ENCODE assay signal across 28 mouse cellular contexts in genomic region chr8:75119747-75120146, GRCm38 (mm10). TPM values are rescaled to one million over a fixed set of nuclear protein-coding genes. Genes with fewer than 3 reads are reported as not detected.
DNase-seq lines count a peak whose midpoint lies in the region; ATAC-seq lines count a peak whose summit lies in the region.
"Had no signal": no experiment of that assay in that cellular context is flagged by ENCODE, and none has a peak within 500 bp of the region (broad histone marks: within the 10 kb centered on the region; RNA-seq: fewer than 3 reads in every experiment).

No protein-coding gene starts in this region.

- H3K4me1 ChIP-seq in intestine, embryonic 15.5 days (replicated peaks): no peaks in the 10 kb centered on the region
- no peaks in the 10 kb centered on the region for H3K4me1 ChIP-seq in midbrain, embryonic 10.5 days
- H3K4me1 ChIP-seq: embryonic facial prominence, embryonic 12.5 days; forebrain, embryonic 10.5 days; forebrain, embryonic 15.5 days; hindbrain, embryonic 12.5 days; lung, embryonic 15.5 days; midbrain, embryonic 15.5 days; neural tube, embryonic 12.5 days had no signal

- no peaks in the 10 kb centered on the region for H3K27me3 ChIP-seq in intestine, embryonic 15.5 days (replicated peaks)
- H3K27me3 ChIP-seq in midbrain, embryonic 10.5 days (ENCODE audit: low read depth, poor library complexity, severe bottlenecking): no peaks in the 10 kb centered on the region
- H3K27me3 ChIP-seq: embryonic facial prominence, embryonic 12.5 days; forebrain, embryonic 15.5 days; hindbrain, embryonic 12.5 days; lung, embryonic 15.5 days; midbrain, embryonic 15.5 days; neural tube, embryonic 12.5 days had no signal

- no peak overlapping the region for H3K4me3 ChIP-seq in intestine, embryonic 15.5 days (replicated peaks)
- no peak overlapping the region for H3K4me3 ChIP-seq in midbrain, embryonic 10.5 days
- H3K4me3 ChIP-seq: embryonic facial prominence, embryonic 12.5 days; forebrain, embryonic 10.5 days; forebrain, embryonic 15.5 days; gastrocnemius, adult 2 months; hindbrain, embryonic 12.5 days; lung, embryonic 15.5 days; midbrain, embryonic 15.5 days; myocyte; neural tube, embryonic 12.5 days had no signal

- 92% methylated on average over 2 of the region's 2 CpGs for WGBS in intestine, embryonic 15.5 days
- 93% methylated on average over 2 of the region's 2 CpGs for WGBS in midbrain, embryonic 10.5 days

- no peak overlapping the region for H3K9ac ChIP-seq in intestine, embryonic 15.5 days
- H3K9ac ChIP-seq: embryonic facial prominence, embryonic 12.5 days; forebrain, embryonic 15.5 days; hindbrain, embryonic 12.5 days; liver, embryonic 14.5 days; lung, embryonic 15.5 days; midbrain, embryonic 15.5 days; neural tube, embryonic 12.5 days had no signal

- peak; percentile 95 for ATAC-seq in megakaryocyte progenitor cell, adult 5-6 weeks (replicated peaks; ENCODE audit: poor library complexity)
- ATAC-seq in intestine, embryonic 15.5 days: no peak
- ATAC-seq: activated CD4-positive, CD25-positive, alpha-beta regulatory T cell, adult 4 months; forebrain, embryonic 15.5 days; midbrain, embryonic 15.5 days had no signal

- H3K4me2 ChIP-seq in intestine, embryonic 15.5 days (replicated peaks): no peak overlapping the region
- H3K4me2 ChIP-seq: embryonic facial prominence, embryonic 12.5 days; forebrain, embryonic 15.5 days; hindbrain, embryonic 12.5 days; lung, embryonic 15.5 days; midbrain, embryonic 15.5 days; neural tube, embryonic 12.5 days had no signal

- no peaks in the 10 kb centered on the region for H3K9me3 ChIP-seq in intestine, embryonic 15.5 days
- H3K9me3 ChIP-seq in midbrain, embryonic 10.5 days (replicated peaks): no peaks in the 10 kb centered on the region
- H3K9me3 ChIP-seq: embryonic facial prominence, embryonic 12.5 days; forebrain, embryonic 10.5 days; forebrain, embryonic 15.5 days; hindbrain, embryonic 12.5 days; lung, embryonic 15.5 days; midbrain, embryonic 15.5 days; neural tube, embryonic 12.5 days had no signal

- H3K36me3 ChIP-seq in intestine, embryonic 15.5 days: peaks cover 51% of the 10 kb centered on the region
- H3K36me3 ChIP-seq in midbrain, embryonic 10.5 days: peaks cover 100% of the 10 kb centered on the region

- H3K27ac ChIP-seq in intestine, embryonic 15.5 days: no peak overlapping the region
- H3K27ac ChIP-seq in midbrain, embryonic 10.5 days (replicated peaks): no peak overlapping the region
- H3K27ac ChIP-seq: embryonic facial prominence, embryonic 12.5 days; forebrain, embryonic 10.5 days; forebrain, embryonic 15.5 days; gastrocnemius, adult 2 months; hindbrain, embryonic 12.5 days; liver, embryonic 14.5 days; lung, embryonic 15.5 days; midbrain, embryonic 15.5 days; neural tube, embryonic 12.5 days had no signal

- DNase-seq in 416B (ENCODE audit: low read depth) (peak; percentile 74), A20 (ENCODE audit: low read depth, low spot score) (peak; percentile 76)
- DNase-seq in c-Kit-positive CD71-negative TER-119-negative erythroid progenitor cells, embryonic 14.5 days (ENCODE audit: low read depth): peak; percentile 38
- no peak for DNase-seq in layer of hippocampus, postnatal 25 days (ENCODE audit: extremely low spot score in 1 of 2, low spot score in 1 of 2)
- DNase-seq in midbrain, embryonic 10.5 days (ENCODE audit: low spot score): no peak
- DNase-seq: adrenal gland, adult 8-10 months; cerebellum, adult 8-10 months; cerebellum, postnatal 25 days; gastrocnemius, adult 2 months; heart, postnatal 14 days; kidney, adult 11 months; kidney, postnatal 14 days; layer of hippocampus, adult 9-11 months; left cerebral cortex, postnatal 4 days; lung, postnatal 4 days; thymus, postnatal 4 days had no signal

RNA-seq across cellular contexts. Expression of gene Mcm5, which starts 10.4 kb away (rescaled TPM):
- 66.1 and 75.7 TPM in 2 replicates for total RNA-seq in megakaryocyte progenitor cell, adult 5-6 weeks (2015)
- 289 and 346 TPM in 2 replicates for total RNA-seq in megakaryocyte progenitor cell, adult 5-6 weeks (2017)
- polyA plus RNA-seq in intestine, embryonic 15.5 days (2015; fragmentation: Nextera tagmentation; extraction: Ambion mirVana): 128 and 132 TPM in 2 replicates
- 1 to 10 TPM; 6.2 to 7.1 TPM for total RNA-seq in layer of hippocampus, postnatal 25 days (2021)
- polyA plus RNA-seq in midbrain, embryonic 10.5 days (2016; fragmentation: Nextera tagmentation; extraction: Ambion mirVana): 279 and 327 TPM in 2 replicates

RNA-seq across cellular contexts. Expression of gene Hmox1, which starts 26.3 kb away (rescaled TPM):
- 0.94 and 2.5 TPM in 2 replicates for total RNA-seq in megakaryocyte progenitor cell, adult 5-6 weeks (2015)
- total RNA-seq in megakaryocyte progenitor cell, adult 5-6 weeks (2017): 2.5 and 3.9 TPM in 2 replicates
- 17.8 and 18.6 TPM in 2 replicates for polyA plus RNA-seq in intestine, embryonic 15.5 days (2015; fragmentation: Nextera tagmentation; extraction: Ambion mirVana)
- 1 to 10 TPM; 6.3 to 7.0 TPM for total RNA-seq in layer of hippocampus, postnatal 25 days (2021)
- polyA plus RNA-seq in midbrain, embryonic 10.5 days (2016; fragmentation: Nextera tagmentation; extraction: Ambion mirVana): 20.5 and 21.0 TPM in 2 replicates

Comparison
In these comparisons a context has a peak if more than half of its experiments do, and no peak if none do; other contexts are left out.
1. DNase-seq: peak in 416B (single experiment), A20 (single experiment) and c-Kit-positive CD71-negative TER-119-negative erythroid progenitor cells, embryonic 14.5 days (single experiment); none in layer of hippocampus, postnatal 25 days (0 of 2) and midbrain, embryonic 10.5 days (single experiment).
2. RNA of gene Mcm5, which starts 10.4 kb away (total RNA-seq): 66.1 to 346 TPM in megakaryocyte progenitor cell, adult 5-6 weeks; 6.2 to 7.1 TPM in layer of hippocampus, postnatal 25 days; every median in the first group is over 4 times any median in the second.